Mouse (Mus musculus) thymus, adult 2 months (tissue): ENCODE measurements around the gene Capn12.

Experiments
- CTCF ChIP-seq: fragments of 200-500 bp; IDR thresholded peaks from 2 replicates; pipeline ENCODE4 v1.5.1; 2012; ENCODE audit warnings: mild to moderate bottlenecking, control low read depth, low read length, moderate library complexity, borderline replicate concordance; ENCODE audit not compliant: control insufficient read depth, poor library complexity, insufficient read depth; ENCODE audit errors: extremely low read depth
- POLR2A ChIP-seq: fragments of 200-500 bp; IDR thresholded peaks from 2 replicates; pipeline ENCODE4 v1.6.1; 2012; ENCODE audit warnings: mild to moderate bottlenecking, low read length, control low read depth, moderate library complexity; ENCODE audit not compliant: control insufficient read depth, poor library complexity, insufficient read depth; ENCODE audit errors: extremely low read depth

DNA sequence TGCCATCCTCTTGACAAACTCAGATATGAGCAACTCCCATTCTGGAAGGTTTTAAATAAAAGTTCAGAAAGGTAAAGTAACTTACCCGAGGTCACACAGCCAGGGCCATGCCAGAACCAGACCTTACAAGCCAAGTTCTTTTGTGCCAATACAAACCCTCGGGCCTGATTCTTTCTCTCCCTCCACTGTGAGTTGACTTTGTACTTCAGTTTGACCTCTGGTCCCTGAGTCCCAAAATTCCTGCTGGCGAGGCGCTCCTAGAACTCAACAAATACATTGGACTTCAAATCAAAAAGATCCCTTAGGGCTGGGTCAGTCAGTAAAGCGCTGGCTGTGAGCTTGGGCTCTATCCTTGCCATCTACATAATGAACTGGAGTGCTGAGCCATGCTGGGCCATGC, 44.3 kb upstream of the Capn12 start:
- TF ChIP-seq CTCF (no peak), POLR2A (no peak)
